Mouse (Mus musculus) lung, postnatal 4 days (tissue): ENCODE measurements around the gene Ap2a2.

Experiments used
- DNase-seq, 2 experiments: peaks; one replicate each; pipeline ENCODE4 v3.0.0; 2021

Gene Ap2a2

DNA sequence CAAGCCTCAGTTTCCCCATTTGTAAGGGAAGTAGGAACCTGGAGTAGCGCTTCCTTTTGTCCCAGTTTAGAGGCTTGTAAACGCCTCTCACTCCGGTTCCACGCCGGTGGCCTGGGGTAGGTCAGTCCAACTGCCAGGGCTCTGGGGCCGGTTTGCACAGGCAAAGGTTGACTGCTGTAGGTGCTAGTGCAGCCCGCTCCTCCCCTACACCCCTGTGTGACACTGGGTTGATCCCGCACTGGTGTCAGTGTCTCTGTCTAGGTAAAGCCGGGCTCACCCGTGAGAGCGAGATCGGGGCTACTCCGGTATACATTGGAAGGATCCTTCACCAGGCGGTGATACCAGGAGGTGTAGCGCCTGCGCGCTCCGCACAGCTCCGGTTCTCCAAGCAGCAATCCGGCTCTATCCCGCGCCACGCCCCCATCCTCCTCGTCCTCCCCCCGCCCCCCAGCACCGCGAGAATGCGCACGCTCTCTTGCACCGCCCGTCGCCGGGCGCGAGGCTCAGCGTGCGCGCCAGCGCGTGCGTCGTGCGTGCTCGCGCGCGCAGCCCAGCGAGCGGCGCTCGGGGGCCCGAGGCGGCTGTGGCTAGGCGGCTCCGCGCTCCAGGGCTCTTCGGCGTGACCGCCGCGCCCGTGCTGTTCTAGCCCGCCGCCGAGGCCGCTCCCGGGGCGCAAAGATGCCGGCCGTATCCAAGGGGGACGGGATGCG, at the start of gene Ap2a2:
Gene Ap2a2, plus strand, starts transcription at position 492 of the 710 bp plus-strand sequence.
- peak; percentile 92 to 95 for DNase-seq

DNA sequence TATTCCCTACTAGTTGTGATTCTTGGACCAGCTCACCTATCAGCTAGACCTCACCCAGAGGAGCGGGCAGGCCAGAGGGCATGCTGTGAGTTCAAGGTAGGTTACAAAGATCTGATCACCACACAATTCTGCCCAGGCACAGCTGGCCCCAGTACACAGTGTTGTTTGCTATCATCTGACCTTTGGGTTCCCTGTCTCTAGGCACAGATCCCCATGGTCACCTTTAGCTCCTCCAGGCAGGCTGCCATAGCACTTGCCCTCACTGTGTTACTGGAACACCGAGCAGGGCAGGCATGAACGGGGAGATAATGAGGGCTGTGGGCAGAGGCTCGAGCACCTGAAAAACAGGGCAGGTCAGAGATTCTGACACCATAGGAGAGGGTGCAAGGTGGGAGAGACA, 44.3 kb upstream of the Ap2a2 start:
- no peak for DNase-seq

DNA sequence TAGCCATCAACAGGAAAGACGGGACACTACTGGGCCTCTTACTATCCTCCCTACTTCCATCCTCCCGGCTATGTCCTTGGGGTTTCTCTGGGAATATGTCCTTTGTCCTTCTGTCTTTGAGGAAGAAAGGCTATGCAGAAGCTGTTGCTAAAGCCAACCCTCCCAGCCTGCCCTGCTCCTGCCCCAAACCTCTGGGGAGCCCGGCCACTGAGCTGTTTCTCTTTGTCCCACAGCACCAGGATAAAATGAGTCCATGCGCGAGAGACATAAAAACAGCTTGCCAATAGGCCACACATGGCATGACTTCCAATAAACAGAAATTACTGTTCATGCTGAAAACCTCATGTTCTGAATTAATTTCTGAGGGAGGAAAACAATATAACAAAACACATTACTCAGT, 43.7 kb upstream of the Ap2a2 start:
- no peak for DNase-seq

DNA sequence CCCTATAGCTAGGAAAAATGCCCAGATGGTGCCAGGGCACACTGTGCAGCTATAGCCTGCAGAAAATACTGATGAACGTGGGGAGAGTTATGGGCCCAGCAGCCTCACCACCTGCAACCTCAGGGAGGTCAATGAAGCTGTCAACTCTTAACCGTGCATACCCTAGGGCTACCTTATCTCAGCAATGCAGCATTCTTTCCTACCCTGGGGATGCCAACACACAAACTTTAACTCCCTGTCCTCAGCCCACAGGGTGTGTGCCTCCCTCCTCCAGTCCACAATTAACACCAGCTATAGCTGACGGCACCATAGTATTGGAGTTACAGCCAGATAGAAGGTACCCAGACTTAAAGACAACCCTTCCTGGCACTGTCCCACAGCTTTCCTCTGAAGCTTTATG, 43.0 kb upstream of the Ap2a2 start:
- no peak for DNase-seq

DNA sequence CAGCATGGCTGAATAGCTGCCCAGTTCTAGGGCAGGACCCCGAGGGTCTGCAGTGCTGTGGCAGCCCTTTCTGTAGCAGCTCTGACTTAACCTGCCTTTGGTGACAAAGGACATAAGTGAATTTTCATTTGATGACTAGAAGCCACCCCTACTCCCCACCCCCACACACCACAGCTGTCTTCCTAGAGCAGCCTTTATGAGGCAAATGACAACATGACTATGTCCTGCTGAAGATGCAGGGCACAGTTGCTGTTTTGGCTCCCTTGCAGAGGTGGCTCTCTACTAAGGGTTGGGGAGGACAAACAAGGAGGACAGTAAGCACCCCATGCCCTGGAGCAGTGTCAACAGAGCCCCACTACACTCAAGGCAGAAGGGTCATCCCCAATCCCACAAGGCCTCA, 42.2 kb upstream of the Ap2a2 start:
- DNase-seq: no peak

DNA sequence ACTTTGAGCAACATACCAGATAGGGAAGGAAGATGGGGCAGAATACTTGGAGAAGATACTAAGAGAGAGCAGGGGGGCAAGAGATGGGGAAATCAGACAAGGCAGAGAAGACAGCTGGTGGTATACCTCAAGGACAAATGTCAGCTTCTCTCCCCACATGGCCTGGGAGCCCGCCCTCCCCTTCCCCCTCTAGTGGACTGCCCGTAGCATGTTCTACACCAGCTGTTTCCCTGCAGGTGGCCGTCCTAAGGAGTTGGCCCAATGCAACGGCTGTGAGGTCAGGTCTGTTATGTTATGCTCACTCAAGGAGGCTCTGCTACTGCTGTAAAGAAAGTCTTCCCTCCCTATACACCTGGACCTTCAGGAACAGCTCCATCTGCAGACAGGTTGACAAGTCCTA, 39.0 kb upstream of the Ap2a2 start:
- DNase-seq: no peak

DNA sequence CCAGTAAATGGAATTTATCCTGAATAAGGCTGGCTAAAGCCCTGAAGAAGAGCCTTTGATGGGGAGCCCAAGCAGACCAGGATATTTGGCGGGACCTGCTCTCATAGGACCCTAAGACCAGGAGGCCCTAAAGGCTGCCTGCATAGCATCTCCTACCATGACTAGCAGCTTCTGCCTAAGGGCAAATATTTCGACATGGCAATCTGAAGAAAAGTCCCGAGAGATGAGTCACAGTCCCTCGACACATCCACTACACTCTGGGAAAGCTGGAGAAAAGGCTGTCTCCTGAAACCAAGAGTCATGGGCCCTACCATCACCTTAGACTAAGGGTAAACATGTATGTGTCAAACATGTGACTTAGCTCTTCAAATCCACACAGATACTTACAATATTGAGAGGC, 37.7 kb upstream of the Ap2a2 start:
- no peak for DNase-seq

DNA sequence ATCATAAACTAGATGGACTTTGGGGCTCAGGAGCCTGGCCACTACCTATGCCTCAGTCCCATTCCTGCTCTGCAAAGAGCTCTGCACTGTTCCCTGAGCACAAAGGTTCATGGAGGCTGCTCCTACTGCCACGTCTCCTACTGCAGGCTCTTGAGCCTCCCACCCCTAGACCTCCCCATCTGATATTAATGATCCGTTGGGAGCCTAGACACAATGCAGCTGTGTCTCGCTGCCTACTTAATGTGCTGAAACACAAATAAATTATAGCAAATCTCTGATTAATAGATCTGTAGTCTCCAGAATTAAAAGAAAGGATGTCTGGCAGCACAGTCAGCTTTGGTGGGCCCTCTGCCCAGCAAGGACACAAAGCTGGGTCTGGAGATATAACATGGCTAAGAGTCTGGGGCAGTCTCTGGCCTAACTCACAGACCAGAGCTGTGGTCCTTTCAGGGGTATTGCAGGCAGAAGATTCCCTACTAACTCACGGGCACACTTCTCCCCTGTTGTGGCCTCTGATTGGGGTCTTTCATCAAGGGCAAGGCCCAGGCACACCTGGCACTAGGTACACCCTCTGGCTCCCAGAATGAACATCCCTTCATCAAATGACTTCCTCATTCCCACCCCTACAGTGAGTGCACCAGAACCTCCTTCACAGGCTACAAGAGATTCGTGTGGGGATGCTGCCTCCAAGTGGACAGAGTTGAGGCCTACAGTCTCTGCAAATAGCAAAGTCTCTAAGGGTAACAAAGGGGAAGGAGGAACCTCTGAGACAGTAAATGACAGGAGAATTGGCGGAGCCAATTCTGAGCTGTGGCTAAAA, 37.0 kb upstream of the Ap2a2 start:
- peak; percentile 78 to 88 for DNase-seq

DNA sequence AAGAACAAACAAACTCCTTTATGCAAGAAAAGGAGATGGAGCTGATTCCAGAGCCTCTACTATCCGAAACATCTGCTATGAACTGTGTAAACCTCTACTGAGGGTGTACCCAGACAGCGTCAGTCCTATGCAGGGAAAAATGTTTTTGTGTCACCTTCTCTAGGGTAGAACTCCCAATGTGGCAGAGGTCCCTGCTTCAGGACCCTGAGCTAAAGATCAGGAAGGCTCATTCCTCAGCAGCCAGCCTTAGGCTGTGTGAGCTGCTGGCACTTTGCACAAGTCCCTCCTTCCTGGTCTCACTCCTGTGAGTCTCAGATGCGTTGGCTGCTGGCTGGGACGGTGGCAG, 36.4 kb upstream of the Ap2a2 start:
- DNase-seq: no peak

DNA sequence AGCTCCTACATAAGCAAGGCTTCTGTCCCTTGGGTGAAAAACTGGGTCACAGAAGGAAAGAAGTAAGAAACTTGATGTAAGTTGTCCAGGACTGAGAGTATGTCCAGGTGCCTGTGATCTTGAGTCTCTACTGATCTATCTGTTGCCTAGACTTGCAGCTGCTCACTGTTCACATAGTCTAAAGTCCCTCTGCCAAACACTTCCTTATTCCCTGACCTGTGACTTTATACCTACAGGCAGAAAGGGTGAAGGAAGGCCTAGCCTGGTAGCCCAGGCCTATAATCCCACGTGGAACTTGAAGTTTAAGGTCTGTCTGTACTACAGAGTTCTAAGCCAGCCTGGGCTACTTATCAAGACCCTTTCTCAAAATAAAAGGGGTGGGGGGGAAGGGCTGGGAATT, 26.4 kb upstream of the Ap2a2 start:
- no peak for DNase-seq

DNA sequence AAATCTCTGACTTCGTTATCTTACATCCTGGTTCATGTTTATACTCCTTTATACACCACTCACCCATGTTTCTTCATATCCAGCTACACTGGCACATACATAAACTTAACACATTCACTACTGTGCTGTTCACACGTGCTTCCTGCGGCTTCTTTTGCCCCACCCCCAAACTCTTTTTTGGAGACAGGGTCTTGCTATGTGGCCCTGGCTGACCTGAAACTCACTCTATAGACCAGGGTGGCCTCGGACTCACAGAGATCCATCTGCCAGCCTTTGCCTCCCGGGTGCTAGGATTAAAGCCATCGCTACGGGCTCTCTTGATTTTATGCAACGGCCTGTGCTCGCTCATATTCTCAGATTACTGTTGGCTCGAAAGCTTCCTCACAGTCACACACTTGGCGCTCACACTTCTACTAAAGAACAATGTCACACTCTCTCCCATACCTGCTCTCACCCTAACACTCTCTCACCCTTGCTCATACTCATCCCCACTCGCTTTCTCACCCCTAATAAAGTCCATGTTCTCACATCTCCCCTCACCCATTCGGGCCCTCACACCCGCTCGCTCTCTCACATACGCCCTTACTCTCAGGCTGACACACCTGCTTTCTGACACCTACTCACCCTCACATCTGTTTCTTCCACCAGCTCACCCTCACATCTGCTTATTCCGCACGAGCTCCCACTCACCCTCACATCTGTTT, 23.0 kb upstream of the Ap2a2 start:
- DNase-seq: no peak

DNA sequence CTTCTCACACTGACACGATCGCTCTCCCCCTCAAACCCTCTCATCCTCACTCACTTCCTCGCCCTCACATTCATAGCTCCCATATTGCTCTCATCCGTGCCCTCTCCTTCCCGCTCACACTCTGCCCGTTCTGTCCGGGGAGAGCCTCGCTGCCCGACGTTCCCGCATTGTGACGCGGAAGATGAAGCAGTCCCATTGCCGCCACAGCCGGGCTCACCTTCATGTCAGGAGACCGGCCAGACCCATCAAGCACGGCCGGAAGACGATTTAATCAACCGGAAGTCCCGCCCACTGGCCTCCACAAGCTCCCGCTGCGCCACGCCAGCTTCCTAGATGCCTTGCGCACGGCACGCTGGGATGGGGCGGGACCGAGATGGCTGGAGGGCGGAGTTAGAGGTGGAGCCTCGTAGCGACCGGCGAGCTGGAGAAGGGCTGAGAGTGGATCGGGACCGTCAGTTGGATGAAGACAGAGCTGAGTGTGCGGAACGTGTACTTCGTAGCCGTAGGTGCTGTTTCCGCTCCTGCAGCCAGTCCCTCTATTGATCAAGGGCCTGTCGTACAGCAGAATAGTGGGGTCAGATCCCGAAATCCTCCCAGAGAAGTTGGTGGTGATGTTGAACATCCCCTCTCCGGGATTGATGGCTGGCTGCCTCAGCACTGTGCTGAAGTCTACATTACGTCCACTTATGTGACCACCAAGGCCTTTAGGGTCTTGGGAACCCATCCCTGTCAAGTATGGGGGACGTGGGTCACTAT, 22.2 kb upstream of the Ap2a2 start, which contains the start of gene Chid1:
Gene Chid1, minus strand, starts transcription at position 302 of the 756 bp plus-strand sequence.
- peak; percentile 98 to 99 for DNase-seq

DNA sequence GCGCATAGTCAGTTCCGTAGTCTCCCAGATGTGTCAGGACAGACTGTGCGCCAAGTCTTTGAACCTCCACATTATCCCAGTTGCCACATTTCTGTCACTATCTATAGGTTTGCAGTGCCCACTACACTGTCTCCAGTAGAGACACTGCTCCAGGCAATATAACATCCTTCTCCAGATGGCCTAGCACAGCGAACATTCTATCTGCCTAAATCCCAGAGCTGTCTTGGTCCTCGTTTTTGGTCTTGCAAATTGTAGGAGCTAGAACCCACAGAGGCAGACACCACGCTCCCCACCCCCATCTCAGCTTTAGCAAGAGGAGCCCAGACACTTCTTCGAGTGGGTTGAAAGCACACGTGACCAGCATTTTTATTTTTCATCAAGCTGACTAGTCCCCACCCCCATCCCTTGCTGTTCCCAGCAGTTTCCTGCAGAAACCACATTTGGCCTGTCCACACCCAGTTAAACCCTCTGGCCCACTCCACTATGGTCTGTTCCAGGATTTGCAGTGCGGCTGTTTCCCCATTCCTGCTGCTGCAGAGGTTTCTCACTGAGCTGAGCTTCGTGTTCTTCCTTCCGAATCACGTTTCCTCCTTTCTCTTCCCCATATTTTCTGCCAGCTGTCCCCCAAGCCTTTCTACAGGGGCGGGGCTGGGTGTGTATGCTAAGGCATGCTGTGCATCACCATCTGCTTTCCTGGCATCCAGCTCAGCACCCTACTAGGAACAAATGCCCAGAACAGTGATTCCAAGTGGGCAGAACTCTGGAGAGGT, 21.5 kb upstream of the Ap2a2 start:
- peak; percentile 76 to 79 for DNase-seq

DNA sequence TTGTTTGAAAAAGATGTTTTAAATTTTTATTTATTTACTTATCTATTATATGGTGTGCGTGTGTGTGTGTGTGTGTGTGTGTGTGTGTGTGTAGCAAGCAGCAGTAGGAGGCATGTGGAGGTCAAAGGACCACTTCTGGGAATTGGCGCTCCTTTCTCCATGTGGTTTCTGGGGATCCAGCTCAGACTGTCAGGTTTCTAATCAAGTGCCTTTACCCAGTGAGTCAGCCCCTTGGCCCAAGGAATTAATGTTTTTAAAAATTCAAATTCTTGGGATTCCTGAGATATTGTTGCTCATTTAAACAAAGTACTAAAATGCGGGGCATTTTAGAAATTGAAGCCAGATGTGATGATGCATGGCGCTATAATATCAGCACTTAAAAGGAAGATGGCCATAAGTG, 20.3 kb upstream of the Ap2a2 start:
- no peak for DNase-seq

DNA sequence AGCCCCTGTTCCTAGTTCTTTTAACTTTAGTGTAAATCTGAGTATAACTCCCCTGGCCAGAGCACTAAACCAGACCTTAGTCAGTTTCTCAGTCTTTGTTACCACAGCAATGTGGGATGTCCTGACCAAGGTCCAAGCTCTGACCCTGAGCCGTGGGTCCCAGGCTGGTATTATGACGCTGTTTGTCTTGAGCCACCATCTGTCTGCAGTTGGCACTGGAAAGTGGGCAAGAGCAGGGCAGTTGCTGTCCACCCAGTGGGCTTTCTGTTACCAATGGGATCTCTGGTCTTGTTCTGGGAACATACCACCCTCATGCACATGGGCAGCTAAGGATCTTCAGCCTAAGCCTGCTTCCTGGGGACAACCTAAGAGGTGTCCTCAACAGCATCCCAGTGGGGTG, 19.4 kb upstream of the Ap2a2 start:
- no peak for DNase-seq

DNA sequence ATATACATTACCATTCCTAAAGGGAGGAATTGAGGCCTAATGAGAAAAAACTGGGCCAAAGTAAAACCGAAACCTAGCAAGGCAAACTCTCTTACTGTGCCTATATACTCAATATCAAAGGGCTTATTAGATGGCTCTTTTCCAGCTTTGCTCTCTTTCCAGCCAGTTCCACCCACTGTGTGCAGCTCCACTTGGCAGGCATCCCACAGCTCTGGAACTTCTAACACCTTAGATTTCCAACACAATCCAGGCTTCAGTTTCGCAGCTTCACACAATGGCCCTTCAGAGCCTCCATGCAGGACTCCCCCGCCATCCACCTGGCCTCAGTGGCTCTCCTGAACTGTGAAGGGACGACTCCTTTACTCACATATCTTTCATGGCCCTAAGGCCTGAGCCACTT, 17.3 kb upstream of the Ap2a2 start:
- DNase-seq: peak; percentile 21 to 31

DNA sequence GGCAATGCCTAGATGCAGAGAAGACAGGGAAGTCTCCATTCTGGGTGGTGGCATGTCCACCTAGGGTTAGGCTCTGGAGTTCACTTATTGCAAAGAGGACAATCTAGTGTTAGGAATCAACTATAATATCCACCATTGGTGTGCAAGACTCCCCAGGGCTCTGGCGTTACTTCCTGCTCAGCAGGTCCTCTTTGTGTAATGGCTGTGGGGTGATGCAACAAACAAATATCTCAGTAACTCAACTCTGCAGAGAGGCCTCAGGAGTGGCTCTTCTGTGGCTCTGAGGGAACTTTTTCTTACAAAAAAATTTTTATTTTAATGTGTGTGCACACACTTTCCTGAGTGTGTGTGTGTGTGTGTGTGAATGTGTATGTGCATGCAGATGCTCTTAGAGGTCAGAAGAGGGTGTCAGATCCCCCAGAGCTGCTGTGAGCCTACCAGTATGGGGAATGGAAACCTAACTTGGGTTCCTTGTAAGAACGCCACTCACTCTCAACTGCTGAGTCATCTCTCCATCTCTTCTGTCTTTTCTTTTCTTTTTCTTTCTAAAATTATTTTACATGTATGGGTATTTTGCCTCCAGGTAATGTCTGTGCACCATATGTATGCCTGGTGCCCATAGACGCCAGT, 12.4 kb upstream of the Ap2a2 start:
- DNase-seq: peak in 1 of 2 experiments; percentile 39

DNA sequence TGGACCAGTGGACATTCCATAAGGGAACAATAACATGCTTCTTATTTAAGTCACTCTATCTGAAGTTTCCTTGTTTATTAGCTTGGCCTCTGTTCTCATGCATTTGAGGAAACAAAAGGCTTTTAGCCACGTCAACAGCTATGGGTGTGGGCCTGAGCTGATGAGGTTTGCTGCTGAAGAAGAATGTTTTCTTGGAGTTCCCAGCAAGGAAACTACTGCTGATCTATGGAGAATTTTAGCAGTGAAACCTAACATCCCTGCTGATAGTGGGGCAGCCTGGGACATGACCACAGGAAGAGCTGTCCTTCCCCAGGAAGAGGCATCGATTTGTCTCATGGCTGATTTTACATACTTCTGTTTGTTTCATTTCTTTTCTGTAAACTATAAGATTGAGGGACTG, 11.5 kb upstream of the Ap2a2 start:
- DNase-seq: peak in 1 of 2 experiments; percentile 17

DNA sequence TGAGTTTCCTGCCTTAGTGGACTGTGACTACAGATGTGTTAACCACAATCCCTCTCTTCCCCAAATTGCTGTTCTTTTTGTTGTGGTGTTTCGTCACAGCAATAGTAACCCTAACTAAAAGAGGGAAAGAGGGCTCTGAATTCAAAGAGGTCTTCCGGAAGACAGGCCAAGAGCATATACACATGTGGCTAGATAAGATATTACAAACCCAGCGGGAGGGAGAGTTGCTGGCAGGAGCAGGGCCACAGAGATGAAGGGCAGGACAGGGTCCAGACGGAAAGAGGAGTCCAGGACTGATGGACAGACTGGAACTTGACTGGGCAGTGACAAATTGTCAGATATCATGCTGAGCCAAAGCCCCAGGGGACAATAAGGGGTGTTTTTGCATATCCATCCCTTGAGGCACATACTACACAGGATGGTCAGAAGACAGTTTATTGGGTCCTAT, 3.6 kb upstream of the Ap2a2 start:
- no peak for DNase-seq

DNA sequence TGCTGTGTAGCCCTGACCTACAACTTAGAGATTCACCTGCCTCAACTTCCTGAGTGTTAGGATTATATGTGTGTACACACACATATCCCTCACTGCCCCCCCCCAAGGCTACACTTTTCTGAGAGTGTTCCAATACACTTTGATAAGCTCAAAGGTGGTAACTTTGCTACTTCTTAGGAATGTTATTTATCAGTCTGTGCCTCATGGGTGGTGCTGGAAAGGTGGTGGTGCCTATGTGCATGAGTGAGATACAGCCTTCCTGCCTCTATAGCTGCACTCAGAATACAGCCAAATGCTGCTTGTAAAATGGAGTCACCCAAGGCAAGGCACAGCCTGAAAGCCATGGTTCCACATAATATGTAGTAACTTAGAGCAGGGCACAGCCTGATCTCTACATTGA, 3.0 kb upstream of the Ap2a2 start:
- DNase-seq: no peak

DNA sequence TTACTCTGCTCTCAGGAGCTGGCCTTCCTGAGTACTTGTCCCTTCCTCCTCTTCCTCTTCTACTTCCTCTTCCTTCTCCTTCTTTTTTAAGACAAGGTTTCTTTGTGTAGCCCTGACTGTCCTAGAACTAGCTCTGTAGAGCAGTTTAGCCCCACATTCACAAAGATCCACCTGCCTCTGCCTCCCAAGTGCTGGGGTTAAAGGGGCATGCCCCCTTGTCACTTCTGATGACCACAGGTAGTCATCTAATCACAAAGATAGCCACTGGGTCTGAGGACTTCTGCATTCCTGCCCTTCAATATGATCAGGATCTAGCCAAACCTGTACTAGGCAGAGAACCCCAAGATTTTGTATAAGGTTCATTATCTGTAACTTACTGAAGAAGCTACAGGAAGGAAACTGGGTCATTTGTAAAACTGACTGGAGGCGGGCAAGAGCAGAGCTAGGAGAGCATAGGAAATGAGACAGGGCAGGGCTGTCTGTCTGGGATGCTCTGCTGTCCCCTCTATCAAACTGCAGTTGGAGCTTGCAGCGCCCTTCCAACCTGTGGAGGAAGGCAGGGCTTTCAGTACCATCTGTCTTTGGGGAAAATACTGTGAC, 2.1 kb upstream of the Ap2a2 start:
- DNase-seq: no peak
